9 mouse cellular contexts compared by ENCODE assay signal in genomic region chr7:127824176-127824871, GRCm38 (mm10). TPM values are rescaled to one million over a fixed set of nuclear protein-coding genes. Genes with fewer than 3 reads are reported as not detected.
DNase-seq lines count a peak whose midpoint lies in the region; ATAC-seq and TF ChIP-seq lines count a peak whose summit lies in the region.
"Had no signal": no experiment of that assay in that cellular context is flagged by ENCODE, and none has a peak within 500 bp of the region (broad histone marks: within the 10 kb centered on the region; RNA-seq: fewer than 3 reads in every experiment).

Gene Stx4a (plus strand): TSS chr7:127824294.
Gene Stx1b (minus strand): TSS chr7:127824549.

- no peaks in the 10 kb centered on the region for H3K4me1 ChIP-seq in lung, embryonic 14.5 days (ENCODE audit: insufficient read depth)
- peaks cover 34% of the 10 kb centered on the region for H3K4me1 ChIP-seq in midbrain, embryonic 13.5 days (replicated peaks)

- H3K36me3 ChIP-seq in lung, embryonic 14.5 days (ENCODE audit: insufficient read depth): no peaks in the 10 kb centered on the region
- no peaks in the 10 kb centered on the region for H3K36me3 ChIP-seq in midbrain, embryonic 13.5 days

- TF ChIP-seq CTCF in lung, embryonic 14.5 days (IDR thresholded peaks at IDR 0.05; ENCODE audit: low read depth): no peak

- 0 out of 2 replicates have a peak within 1 kb of the TSS, but pooled peaks have one; percentile 24 for H3K27ac ChIP-seq in lung, embryonic 14.5 days (ENCODE audit: low read depth)
- peak within 1 kb of the TSS; percentile 90 for H3K27ac ChIP-seq in midbrain, embryonic 13.5 days

- peak within 1 kb of the TSS; percentile 64 for H3K9ac ChIP-seq in lung, embryonic 14.5 days
- peak within 1 kb of the TSS; percentile 88 for H3K9ac ChIP-seq in midbrain, embryonic 13.5 days (replicated peaks)

- H3K4me2 ChIP-seq in lung, embryonic 14.5 days: peak within 1 kb of the TSS; percentile 76
- peak within 1 kb of the TSS; percentile 72 for H3K4me2 ChIP-seq in midbrain, embryonic 13.5 days (replicated peaks)

- no peaks in the 10 kb centered on the region for H3K27me3 ChIP-seq in lung, embryonic 14.5 days (ENCODE audit: insufficient read depth, low read length)
- H3K27me3 ChIP-seq in midbrain, embryonic 13.5 days: no peaks in the 10 kb centered on the region

- H3K9me3 ChIP-seq in lung, embryonic 14.5 days (ENCODE audit: low read depth, low read length): no peaks in the 10 kb centered on the region
- H3K9me3 ChIP-seq in midbrain, embryonic 13.5 days: no peaks in the 10 kb centered on the region

- peak; percentile 67; the same call in 1 of the 2 replicates for ATAC-seq in lung, embryonic 14.5 days (ENCODE audit: insufficient read depth)
- ATAC-seq in midbrain, embryonic 13.5 days: peak; percentile 96

- WGBS in lung, embryonic 14.5 days: 3% methylated on average over 35 of the region's 38 CpGs
- 2% methylated on average over 33 of the region's 38 CpGs for WGBS in midbrain, embryonic 13.5 days

- peak within 1 kb of the TSS; percentile 56 for H3K4me3 ChIP-seq in lung, embryonic 14.5 days (ENCODE audit: low read depth, low read length)
- peak within 1 kb of the TSS; percentile 74 for H3K4me3 ChIP-seq in midbrain, embryonic 13.5 days (replicated peaks)

- DNase-seq in lung, embryonic 14.5 days: peak; percentile 18
- no peak for DNase-seq in lung, postnatal 25 days (ENCODE audit: low spot score)
- peak; percentile 76 to 87 for DNase-seq in cerebellum, postnatal 36 days
- no peak for DNase-seq in gonadal fat pad, adult 2 months (ENCODE audit: low read depth)
- DNase-seq in layer of hippocampus, postnatal 10 days (ENCODE audit: low spot score in 2 of 2): peak; percentile 72 to 79
- DNase-seq in ovary, postnatal 10 days (ENCODE audit: low spot score): no peak
- no peak for DNase-seq in thymus, postnatal 14 days

RNA-seq across cellular contexts. Expression of gene Stx4a, which starts in this region (rescaled TPM):
- polyA plus RNA-seq in lung, embryonic 14.5 days (2014; fragmentation: Nextera tagmentation; extraction: Ambion mirVana): 19.7 and 21.8 TPM in 2 replicates
- polyA plus RNA-seq in gonadal fat pad, adult 2 months (2012; rRNA removed): 76.2 and 82.5 TPM in 2 replicates
- 10 to 100 TPM; 46.9 to 53.6 TPM for total RNA-seq in layer of hippocampus, postnatal 10 days (2021)
- 15.6 and 24.1 TPM in 2 replicates for polyA plus RNA-seq in midbrain, embryonic 13.5 days (2015; fragmentation: Nextera tagmentation; extraction: Ambion mirVana)

RNA-seq across cellular contexts. Expression of gene Stx1b, which starts in this region (rescaled TPM):
- polyA plus RNA-seq in lung, embryonic 14.5 days (2014; fragmentation: Nextera tagmentation; extraction: Ambion mirVana): 2.0 and 2.8 TPM in 2 replicates
- 16.6 and 24.0 TPM in 2 replicates for polyA plus RNA-seq in gonadal fat pad, adult 2 months (2012; rRNA removed)
- 100 to 1,000 TPM; 292 to 296 TPM for total RNA-seq in layer of hippocampus, postnatal 10 days (2021)
- 33.3 and 34.2 TPM in 2 replicates for polyA plus RNA-seq in midbrain, embryonic 13.5 days (2015; fragmentation: Nextera tagmentation; extraction: Ambion mirVana)
- total RNA-seq: neutrophil, adult 5-6 weeks had no signal

Comparison
In these comparisons a context has a peak if more than half of its experiments do, and no peak if none do; other contexts are left out.
1. DNase-seq: peak in lung, embryonic 14.5 days (single experiment), cerebellum, postnatal 36 days (2 of 2) and layer of hippocampus, postnatal 10 days (2 of 2); none in lung, postnatal 25 days (single experiment), gonadal fat pad, adult 2 months (single experiment), ovary, postnatal 10 days (single experiment) and thymus, postnatal 14 days (single experiment).